Mouse (Mus musculus) regulatory T cell (primary cell): ENCODE results near the gene Kank3.

Source experiments
- in situ Hi-C: fragments of 300-600 bp; cut with MboI, MseI; formaldehyde crosslinking; loops from one replicate; pipeline ENCODE4 v1.15.1; 2025; ENCODE audit warnings: high pct_unique_total_duplicates

Kank3 gene

GRCm38 (mm10) chr17:33810334-33811141 lies at the start of gene Kank3:
Kank3 (plus strand) TSS chr17:33810519.
- in situ Hi-C loops, result no loop called here

- in situ Hi-C loops, result no loop called here
Measured at GRCm38 (mm10) chr17:33766389-33766788, 43.9 kb upstream of the Kank3 start.

GRCm38 (mm10) chr17:33771617-33772016 lies 38.7 kb upstream of the Kank3 start:
- in situ Hi-C loops, result no loop called here

GRCm38 (mm10) chr17:33773426-33773825 lies 36.9 kb upstream of the Kank3 start:
- in situ Hi-C loops, result no loop called here

- in situ Hi-C loops, result no loop called here
Measured at GRCm38 (mm10) chr17:33773871-33774572, 36.3 kb upstream of the Kank3 start.

GRCm38 (mm10) chr17:33774573-33775155 lies 35.7 kb upstream of the Kank3 start:
- in situ Hi-C loops, result no loop called here

- in situ Hi-C loops, result no loop called here
Measured at GRCm38 (mm10) chr17:33775287-33775686, 35.0 kb upstream of the Kank3 start.

GRCm38 (mm10) chr17:33779271-33779966 lies 30.9 kb upstream of the Kank3 start:
- in situ Hi-C loops, result no loop called here

GRCm38 (mm10) chr17:33779967-33780295 lies 30.4 kb upstream of the Kank3 start:
- in situ Hi-C loops, result no loop called here

GRCm38 (mm10) chr17:33780431-33780830 lies 29.9 kb upstream of the Kank3 start:
- in situ Hi-C loops, result no loop called here

- in situ Hi-C loops, result no loop called here
Measured at GRCm38 (mm10) chr17:33781124-33781977, 29.0 kb upstream of the Kank3 start, which contains the start of gene Angptl4. Angptl4 (minus strand) TSS chr17:33781830.

- in situ Hi-C loops, result no loop called here
Measured at GRCm38 (mm10) chr17:33782067-33782466, 28.3 kb upstream of the Kank3 start.

- in situ Hi-C loops, result no loop called here
Measured at GRCm38 (mm10) chr17:33783408-33783807, 26.9 kb upstream of the Kank3 start.

- in situ Hi-C loops, result no loop called here
Measured at GRCm38 (mm10) chr17:33784939-33785338, 25.4 kb upstream of the Kank3 start.

GRCm38 (mm10) chr17:33786375-33786774 lies 23.9 kb upstream of the Kank3 start:
- in situ Hi-C loops, result no loop called here

- in situ Hi-C loops, result no loop called here
Measured at GRCm38 (mm10) chr17:33788732-33789131, 21.6 kb upstream of the Kank3 start.

GRCm38 (mm10) chr17:33798306-33798705 lies 12.0 kb upstream of the Kank3 start:
- in situ Hi-C loops, result no loop called here

GRCm38 (mm10) chr17:33799277-33799676 lies 11.0 kb upstream of the Kank3 start:
- in situ Hi-C loops, result no loop called here

- in situ Hi-C loops, result no loop called here
Measured at GRCm38 (mm10) chr17:33802221-33802620, 8.1 kb upstream of the Kank3 start.

GRCm38 (mm10) chr17:33804205-33804604 lies 6.1 kb upstream of the Kank3 start:
- in situ Hi-C loops, result no loop called here

GRCm38 (mm10) chr17:33804745-33805144 lies 5.6 kb upstream of the Kank3 start:
- in situ Hi-C loops, result no loop called here
